Mouse (Mus musculus): ENCODE measurements around the gene Gpkow. TPM values are rescaled to one million over a fixed set of nuclear protein-coding genes. Genes with fewer than 3 reads are reported as not detected.
"Not testable (repeated sequence)": the region's sequence is repeated elsewhere in the genome, so short reads cannot be mapped to it uniquely, and the experiment has no call there.

Gene Gpkow
- polyA plus RNA-seq, 1 experiment, result 0.19 TPM

DNA sequence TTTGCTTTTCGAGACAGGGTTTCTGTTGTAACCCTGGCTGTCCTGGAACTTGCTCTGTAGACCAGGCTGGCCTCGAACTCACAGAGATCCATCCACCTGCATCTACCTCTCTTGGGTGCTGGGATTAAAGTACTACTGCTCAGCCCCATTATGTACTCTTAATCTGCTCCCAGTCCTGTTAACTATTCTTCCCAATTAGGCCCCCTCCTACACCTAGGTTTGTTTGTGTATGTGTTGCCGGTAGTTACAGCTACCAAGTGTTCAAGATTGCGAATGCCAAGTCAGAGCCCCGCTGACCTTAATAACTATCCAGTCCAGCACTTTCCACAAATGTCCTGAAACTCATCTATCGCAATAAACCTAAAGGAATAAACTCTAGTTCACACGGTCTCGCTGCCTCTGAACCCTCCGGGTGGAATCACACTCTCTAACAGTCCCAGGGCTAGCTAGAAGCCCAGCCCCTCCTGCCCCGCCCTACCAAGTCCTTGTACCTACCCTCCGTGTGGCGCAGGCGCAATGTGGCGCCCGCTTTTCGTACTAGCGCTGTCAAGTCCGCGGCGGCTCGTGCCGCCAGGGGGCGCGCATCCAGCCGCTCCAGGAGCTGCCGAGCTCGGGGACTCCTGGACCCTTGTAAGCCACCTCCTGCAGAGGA is 17.4 kb upstream of the Gpkow start:
- Histone ChIP-seq H3K4me3 (replicated peaks) (peak overlapping the region; percentile 43), H3K4me1 (ENCODE audit: control insufficient read depth) (peaks cover 16% of the 10 kb centered on the region), H3K36me3 (ENCODE audit: control insufficient read depth) (no peaks in the 10 kb centered on the region), H3K9me3 (ENCODE audit: control insufficient read depth, low read length) (no peaks in the 10 kb centered on the region), H3K27me3 (ENCODE audit: control insufficient read depth) (0 out of 2 replicates have a peak, but pooled peaks cover 3% of the 10 kb centered on the region)
- TF ChIP-seq GATA1 (IDR thresholded peaks at IDR 0.05; ENCODE audit: low read length) (no peak), TAL1 (IDR thresholded peaks at IDR 0.05; ENCODE audit: low read length) (no peak)

DNA sequence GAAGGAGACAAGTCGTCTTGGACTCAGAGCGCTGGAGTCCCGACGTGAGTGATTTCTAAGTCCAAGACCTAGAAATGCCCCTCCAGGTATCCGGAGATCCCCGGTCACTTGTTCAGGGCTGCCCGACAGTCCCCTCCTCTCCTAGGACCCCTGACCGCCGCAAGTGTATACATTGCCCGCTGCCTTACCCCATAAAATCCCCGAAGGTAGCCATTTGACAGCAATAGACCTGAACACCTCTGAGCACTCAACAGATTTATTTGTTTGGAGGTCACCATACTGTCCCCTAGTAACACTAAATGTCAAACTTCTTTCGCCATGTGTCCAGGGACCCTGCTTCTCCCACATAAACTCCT is 16.9 kb upstream of the Gpkow start:
- H3K27me3 ChIP-seq (ENCODE audit: control insufficient read depth), result no peaks in the 10 kb centered on the region
- H3K4me1 ChIP-seq (ENCODE audit: control insufficient read depth), result peaks cover 11% of the 10 kb centered on the region
- H3K9me3 ChIP-seq (ENCODE audit: control insufficient read depth, low read length), result no peaks in the 10 kb centered on the region
- H3K36me3 ChIP-seq (ENCODE audit: control insufficient read depth), result no peaks in the 10 kb centered on the region
- TF ChIP-seq GATA1 (IDR thresholded peaks at IDR 0.05; ENCODE audit: low read length), result no peak
- TF ChIP-seq TAL1 (IDR thresholded peaks at IDR 0.05; ENCODE audit: low read length), result no peak
- peak overlapping the region; percentile 43 for H3K4me3 ChIP-seq (replicated peaks)

DNA sequence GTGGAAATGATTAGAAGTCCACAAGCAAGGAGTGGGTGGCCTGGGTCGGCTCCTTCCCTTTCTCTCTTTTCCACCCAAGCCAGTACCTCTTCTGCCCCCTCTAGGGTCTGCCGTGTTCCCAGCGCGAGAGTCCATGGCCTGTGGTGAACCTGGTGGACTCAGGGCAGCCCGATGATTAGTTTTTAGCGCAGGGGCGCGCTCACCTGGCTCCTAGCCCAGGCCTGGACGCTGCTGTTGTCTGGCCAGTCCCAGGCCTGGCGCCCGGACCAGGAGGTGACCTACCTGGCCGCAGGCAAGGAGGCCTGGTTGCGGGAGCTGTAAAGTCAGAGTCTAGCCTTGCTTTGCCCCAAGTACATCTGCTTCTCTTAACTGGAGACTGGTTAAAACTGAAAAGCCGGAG is 16.1 kb upstream of the Gpkow start, which contains the start of gene Magix:
TSS of gene Magix (minus strand) at position 388 of the 400 bp plus-strand sequence.
- Histone ChIP-seq H3K27me3 (ENCODE audit: control insufficient read depth) (no peaks in the 10 kb centered on the region), H3K4me1 (ENCODE audit: control insufficient read depth) (peaks cover 11% of the 10 kb centered on the region), H3K36me3 (ENCODE audit: control insufficient read depth) (no peaks in the 10 kb centered on the region), H3K9me3 (ENCODE audit: control insufficient read depth, low read length) (no peaks in the 10 kb centered on the region), H3K4me3 (replicated peaks) (peak within 1 kb of the TSS; percentile 43)
- TF ChIP-seq TAL1 (IDR thresholded peaks at IDR 0.05; ENCODE audit: low read length) (no peak), GATA1 (IDR thresholded peaks at IDR 0.05; ENCODE audit: low read length) (no peak)

DNA sequence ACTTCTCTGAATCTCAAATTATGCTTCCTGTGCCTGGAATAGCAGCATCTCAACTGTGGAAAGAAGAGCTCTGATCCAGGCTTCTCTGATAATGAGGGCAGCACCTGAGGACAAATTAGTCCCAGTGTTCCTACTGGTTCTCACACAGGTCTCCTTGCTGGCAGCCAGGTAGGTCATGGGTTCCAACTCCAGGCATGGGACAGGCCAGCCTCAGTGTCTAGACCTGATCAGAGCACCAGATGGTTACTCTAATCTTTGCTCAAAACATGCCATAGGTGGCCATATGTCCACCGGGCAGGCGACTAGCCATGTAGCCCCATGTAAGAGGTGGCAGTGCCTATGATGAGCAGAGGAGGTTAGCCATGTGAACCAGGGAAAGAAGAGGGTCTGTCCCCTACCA is 8.6 kb upstream of the Gpkow start:
- H3K27me3 ChIP-seq (ENCODE audit: control insufficient read depth), result peaks cover 6% of the 10 kb centered on the region; the same call in 1 of the 2 replicates

DNA sequence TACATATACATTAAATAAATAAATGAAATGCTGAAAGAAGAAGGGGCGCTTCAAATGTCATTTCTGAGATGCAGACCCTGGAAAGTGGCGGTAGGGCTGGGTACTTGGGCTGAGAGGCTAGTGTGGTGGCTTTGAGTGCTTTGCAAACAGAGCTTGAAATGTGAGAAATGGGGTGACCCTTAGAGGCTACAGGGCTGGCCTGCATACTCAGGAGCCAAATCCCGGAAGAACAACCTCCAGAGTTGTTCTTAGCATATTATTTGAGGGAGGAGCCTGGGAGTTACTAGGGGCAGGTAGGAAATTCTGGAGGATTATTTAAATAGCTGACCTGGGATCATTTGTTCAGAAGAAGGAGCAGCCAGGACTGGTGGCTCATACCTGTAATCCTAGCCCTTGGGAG is 6.4 kb upstream of the Gpkow start:
- no peak for TF ChIP-seq GATA1 (IDR thresholded peaks at IDR 0.05; ENCODE audit: low read length)
- TF ChIP-seq TAL1 (IDR thresholded peaks at IDR 0.05; ENCODE audit: low read length), result no peak
- H3K4me3 ChIP-seq (replicated peaks), result no peak overlapping the region
- no peaks in the 10 kb centered on the region for H3K9me3 ChIP-seq (ENCODE audit: control insufficient read depth, low read length)
- H3K4me1 ChIP-seq (ENCODE audit: control insufficient read depth), result no peaks in the 10 kb centered on the region
- H3K36me3 ChIP-seq (ENCODE audit: control insufficient read depth), result no peaks in the 10 kb centered on the region
- H3K27me3 ChIP-seq (ENCODE audit: control insufficient read depth), result peaks cover 6% of the 10 kb centered on the region; the same call in 1 of the 2 replicates

More for the DNA sequence above, 8.6 kb upstream of the Gpkow start:
- Histone ChIP-seq H3K4me1 (ENCODE audit: control insufficient read depth) (no peaks in the 10 kb centered on the region), H3K4me3 (replicated peaks) (no peak overlapping the region), H3K36me3 (ENCODE audit: control insufficient read depth) (no peaks in the 10 kb centered on the region), H3K9me3 (ENCODE audit: control insufficient read depth, low read length) (no peaks in the 10 kb centered on the region)
- TF ChIP-seq GATA1 (IDR thresholded peaks at IDR 0.05; ENCODE audit: low read length), result no peak
- no peak for TF ChIP-seq TAL1 (IDR thresholded peaks at IDR 0.05; ENCODE audit: low read length)

DNA sequence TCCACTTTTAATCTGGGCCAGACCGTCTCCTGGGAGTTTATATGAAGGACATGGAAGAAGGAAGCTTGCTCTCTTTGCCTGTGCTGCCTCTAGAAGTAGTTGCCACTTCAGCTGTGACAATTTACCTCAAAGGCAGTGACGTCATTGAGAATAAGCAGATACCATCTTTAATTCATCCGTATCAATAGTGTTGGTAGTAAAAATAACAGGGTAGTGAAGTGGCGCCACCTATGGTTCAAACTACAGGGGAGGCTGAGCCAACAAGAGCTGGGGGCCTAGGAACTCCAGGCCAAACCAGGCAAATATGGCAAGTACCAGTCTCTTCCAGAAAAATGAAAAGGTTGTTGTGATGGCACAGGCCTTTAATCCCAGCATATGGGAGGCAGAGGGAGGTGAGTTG is 4.1 kb upstream of the Gpkow start:
- no peak overlapping the region for H3K4me3 ChIP-seq (replicated peaks)
- TF ChIP-seq TAL1 (IDR thresholded peaks at IDR 0.05; ENCODE audit: low read length) (no peak), GATA1 (IDR thresholded peaks at IDR 0.05; ENCODE audit: low read length) (no peak)
- H3K9me3 ChIP-seq (ENCODE audit: control insufficient read depth, low read length), result no peaks in the 10 kb centered on the region
- H3K36me3 ChIP-seq (ENCODE audit: control insufficient read depth), result no peaks in the 10 kb centered on the region
- peaks cover 3% of the 10 kb centered on the region; the same call in 1 of the 2 replicates for H3K27me3 ChIP-seq (ENCODE audit: control insufficient read depth)
- H3K4me1 ChIP-seq (ENCODE audit: control insufficient read depth), result peaks cover 4% of the 10 kb centered on the region

DNA sequence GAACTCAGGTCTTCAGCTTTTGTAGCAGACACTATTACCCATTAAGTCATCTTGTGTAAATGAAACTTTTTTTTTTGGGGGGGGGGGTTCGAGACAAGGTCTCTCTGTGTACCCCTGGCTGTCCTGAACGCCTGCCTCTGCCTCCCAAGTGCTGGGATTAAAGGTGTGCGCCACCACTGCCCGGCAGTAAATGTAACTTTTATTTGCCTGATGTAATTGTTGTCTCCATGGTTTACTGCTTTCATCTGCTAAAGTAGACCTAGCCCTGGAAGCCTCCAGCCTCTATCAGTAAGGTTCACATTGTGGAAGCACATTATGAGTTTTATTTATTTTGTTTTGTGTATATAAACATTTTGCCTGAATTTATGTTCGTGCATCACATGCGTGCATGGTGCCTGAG is 411 bp upstream of the Gpkow start:
- H3K4me1 ChIP-seq (ENCODE audit: control insufficient read depth), result peaks cover 17% of the 10 kb centered on the region
- H3K36me3 ChIP-seq (ENCODE audit: control insufficient read depth), result peaks cover 31% of the 10 kb centered on the region
- peak overlapping the region; percentile 82 for H3K4me3 ChIP-seq (replicated peaks)
- no peaks in the 10 kb centered on the region for H3K27me3 ChIP-seq (ENCODE audit: control insufficient read depth)
- TF ChIP-seq GATA1 (IDR thresholded peaks at IDR 0.05; ENCODE audit: low read length), result no peak
- TF ChIP-seq TAL1 (IDR thresholded peaks at IDR 0.05; ENCODE audit: low read length), result no peak
- H3K9me3 ChIP-seq (ENCODE audit: control insufficient read depth, low read length), result no peaks in the 10 kb centered on the region

DNA sequence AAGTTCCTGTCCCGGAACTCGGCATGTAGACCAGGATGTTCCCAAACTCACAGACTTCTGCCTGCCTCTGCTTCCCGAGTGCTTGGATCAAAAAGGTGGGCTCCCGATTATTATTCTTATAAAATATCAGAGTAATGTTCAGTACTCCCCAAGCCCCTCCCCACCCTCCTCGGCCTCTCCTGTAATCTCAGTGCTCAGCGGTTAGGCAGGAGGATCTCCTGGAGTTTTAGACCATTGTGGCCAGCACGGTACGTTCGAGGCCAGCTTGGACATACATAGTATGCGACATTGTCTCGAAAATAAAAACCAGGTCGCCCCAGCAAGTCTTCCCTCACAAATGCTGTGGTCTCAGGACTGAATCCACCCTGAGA is 16.8 kb downstream of the Gpkow start:
- not testable (repeated sequence) for H3K27me3 ChIP-seq (ENCODE audit: control insufficient read depth); H3K4me1 ChIP-seq (ENCODE audit: control insufficient read depth); H3K9me3 ChIP-seq (ENCODE audit: control insufficient read depth, low read length)
- Histone ChIP-seq H3K4me3 (replicated peaks) (peak overlapping the region; percentile 68), H3K36me3 (ENCODE audit: control insufficient read depth) (peaks cover 11% of the 10 kb centered on the region)

DNA sequence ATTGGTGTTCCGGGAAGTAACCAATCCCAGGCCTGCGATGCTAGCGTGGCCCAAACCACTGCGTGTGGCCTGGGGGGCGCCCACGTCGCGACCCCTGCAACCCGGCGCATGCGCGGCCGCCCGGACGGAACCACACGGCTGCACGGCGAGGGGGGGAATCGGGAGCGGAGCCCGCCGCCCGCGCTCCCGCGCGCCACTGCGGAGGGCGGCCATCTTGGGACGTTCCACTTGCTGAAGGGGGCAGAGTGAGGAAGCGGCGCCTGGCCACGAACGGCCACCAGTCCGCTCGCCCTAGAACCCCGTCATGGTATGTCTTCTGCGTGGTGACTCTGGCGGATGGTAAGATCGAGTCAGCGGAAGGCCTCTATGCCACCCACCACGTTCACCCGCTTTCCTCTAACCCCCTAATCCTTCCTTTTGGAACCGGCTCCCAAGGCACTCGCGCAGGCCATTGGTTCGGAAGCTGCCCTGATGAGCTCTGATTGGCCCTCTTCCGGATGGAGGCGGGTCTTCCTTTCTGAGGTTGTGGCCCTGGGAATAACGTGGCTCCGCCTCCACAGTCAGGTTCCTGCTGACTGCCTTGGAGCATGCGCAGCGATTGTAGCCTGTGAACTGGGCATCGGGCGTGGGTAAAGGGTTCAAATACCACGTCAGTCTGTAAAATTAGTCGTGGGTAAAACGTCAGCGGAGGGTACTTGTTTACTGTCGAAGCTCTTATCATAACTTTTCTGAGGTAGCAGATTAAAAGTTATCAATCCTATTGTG is 17.4 kb downstream of the Gpkow start, which contains the start of gene Wdr45:
TSS of gene Wdr45 (plus strand) at position 199 of the 765 bp plus-strand sequence.
- not testable (repeated sequence) for H3K36me3 ChIP-seq (ENCODE audit: control insufficient read depth); H3K4me1 ChIP-seq (ENCODE audit: control insufficient read depth); H3K27me3 ChIP-seq (ENCODE audit: control insufficient read depth); H3K9me3 ChIP-seq (ENCODE audit: control insufficient read depth, low read length)
- H3K4me3 ChIP-seq (replicated peaks), result peak within 1 kb of the TSS; percentile 68

DNA sequence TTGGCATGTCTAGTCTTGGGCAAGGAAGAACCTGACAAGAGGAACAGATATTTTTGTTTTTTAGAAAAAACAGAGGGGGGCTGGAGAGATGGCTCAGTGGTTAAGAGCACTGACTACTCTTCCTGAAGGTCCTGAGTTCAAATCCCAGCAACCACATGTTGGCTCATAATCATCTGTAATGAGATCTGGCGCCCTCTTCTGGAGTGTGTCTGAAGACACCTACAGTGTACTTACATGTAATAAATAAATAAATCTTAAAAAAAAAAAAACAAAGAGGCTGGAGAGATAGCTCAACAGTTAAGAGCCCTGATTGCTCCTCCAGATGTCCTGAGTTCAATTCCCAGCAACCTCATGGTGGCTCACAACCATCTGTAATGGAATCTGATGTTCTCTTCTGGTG is 19.1 kb downstream of the Gpkow start:
- H3K4me1 ChIP-seq (ENCODE audit: control insufficient read depth); H3K27me3 ChIP-seq (ENCODE audit: control insufficient read depth); H3K4me3 ChIP-seq (replicated peaks); H3K36me3 ChIP-seq (ENCODE audit: control insufficient read depth); H3K9me3 ChIP-seq (ENCODE audit: control insufficient read depth, low read length): not testable (repeated sequence)

All from erythroblast, embryonic 14.5 days (primary cell).